Mouse (Mus musculus): Measurements from ENCODE around the gene H2afv.

- TF ChIP-seq CTCF (IDR thresholded peaks at IDR 0.05; ENCODE audit: control insufficient read depth, insufficient read depth, insufficient read length) (no peak), MYOD1 (IDR thresholded peaks at IDR 0.05; ENCODE audit: control insufficient read depth, insufficient read length, low read depth) (no peak)
These were observed 43.9 kb upstream of the H2afv start for GRCm38 (mm10) chr11:6488041-6488684.
